Mouse (Mus musculus) layer of hippocampus, adult 2 months (tissue): ENCODE measurements around the gene Ccdc73. TPM values are rescaled to one million over a fixed set of nuclear protein-coding genes. Genes with fewer than 3 reads are reported as not detected.
"Not testable (repeated sequence)": the region's sequence is repeated elsewhere in the genome, so short reads cannot be mapped to it uniquely, and the experiment has no call there.

Experiments
- DNase-seq, 2 experiments: peaks; one replicate each; pipeline ENCODE4 v3.0.0; 2022; ENCODE audit warnings: low spot score in 2 of 2
- H3K27ac ChIP-seq: fragments of 200-600 bp; 2 replicates; pipeline ENCODE4 v1.8.1; 2022
- H3K4me3 ChIP-seq: fragments of 200-600 bp; 2 replicates; pipeline ENCODE4 v1.8.1; 2022; ENCODE audit warnings: mild to moderate bottlenecking
- CTCF ChIP-seq: fragments of 200-600 bp; conservative IDR thresholded peaks from 2 replicates; pipeline ENCODE4 v1.8.1; 2022; ENCODE audit warnings: antibody characterized with exemption, mild to moderate bottlenecking, moderate library complexity
- total RNA-seq, 2 experiments: library from RNA; stranded (reverse); gene quantifications; 2 replicates each; pipeline ENCODE4 v1.2.3; 2021

The Ccdc73 gene
- total RNA-seq, 2 experiments from 2014 or later: 1.2 TPM; not detected in 1

DNA sequence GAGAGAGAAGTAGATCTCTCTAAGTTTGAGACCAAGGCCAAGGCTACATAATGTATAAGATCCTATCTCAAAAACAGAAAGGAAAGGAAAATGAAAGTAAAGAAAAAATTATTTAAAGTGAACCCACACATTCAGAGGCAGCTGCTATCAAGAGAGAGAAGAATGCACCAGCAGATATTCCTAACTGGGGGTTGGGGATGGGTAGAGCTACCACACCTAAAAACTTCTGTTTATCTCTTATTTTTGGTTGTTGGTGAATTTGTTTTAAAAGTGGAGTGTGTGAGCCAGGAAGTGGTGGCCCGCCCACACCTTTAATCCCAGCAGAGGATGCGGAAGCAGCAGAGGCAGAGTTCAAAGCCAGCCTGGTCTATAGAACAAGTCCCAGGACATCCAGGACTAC lies 154.2 kb downstream of the Ccdc73 start:
- no peak for DNase-seq
- Histone ChIP-seq H3K27ac (no peak overlapping the region), H3K4me3 (no peak overlapping the region)
- TF ChIP-seq CTCF: no peak

DNA sequence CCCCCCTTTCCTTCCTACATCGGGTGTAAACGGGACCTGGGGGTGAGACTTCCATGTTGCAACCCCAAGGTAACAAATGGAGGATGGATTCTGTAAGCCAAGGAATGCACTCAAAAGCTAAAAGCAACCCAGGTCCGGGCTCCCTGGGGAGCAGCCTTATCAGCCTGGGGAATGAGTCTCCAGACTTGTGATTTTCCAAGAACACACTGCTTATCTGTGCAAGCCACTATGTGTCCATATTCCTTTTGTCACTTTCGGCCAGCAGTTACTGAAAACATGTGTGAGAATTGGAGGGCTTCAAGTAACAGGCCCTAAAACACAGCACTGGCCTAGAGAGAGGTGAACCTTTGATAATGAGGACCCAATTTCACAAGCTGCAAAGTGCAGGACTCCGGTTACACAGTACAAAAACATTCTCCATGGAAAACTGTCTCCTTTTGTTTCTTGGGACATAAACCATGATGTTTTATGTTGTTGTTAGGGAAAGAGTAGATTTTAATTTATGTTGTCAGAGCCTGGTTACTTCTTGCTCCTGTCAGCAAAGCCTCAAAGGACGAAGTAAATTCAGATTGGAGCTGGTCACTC lies 155.5 kb downstream of the Ccdc73 start:
- Histone ChIP-seq H3K27ac (no peak overlapping the region), H3K4me3 (no peak overlapping the region)
- no peak for DNase-seq
- no peak for TF ChIP-seq CTCF

DNA sequence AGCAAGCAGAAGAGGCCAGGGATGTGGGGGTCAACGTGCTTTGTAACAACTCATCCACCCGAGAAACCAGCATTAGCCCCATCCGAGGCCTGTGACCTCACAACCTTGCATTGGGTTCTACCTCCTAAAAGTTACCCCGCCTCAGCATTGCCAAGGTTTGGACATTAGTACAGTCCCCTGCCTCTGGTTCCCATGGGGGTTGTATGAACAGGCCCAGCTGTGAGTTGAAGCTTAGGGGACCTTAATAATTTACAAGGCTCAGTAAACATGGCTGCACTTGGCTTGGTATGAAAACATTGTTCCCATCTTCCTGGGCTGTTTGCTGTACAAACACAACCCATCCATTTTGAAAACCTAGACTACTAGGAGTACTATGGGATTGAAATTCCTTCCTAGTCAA lies 156.2 kb downstream of the Ccdc73 start:
- DNase-seq: no peak
- Histone ChIP-seq H3K4me3 (no peak overlapping the region), H3K27ac (no peak overlapping the region)
- no peak for TF ChIP-seq CTCF

DNA sequence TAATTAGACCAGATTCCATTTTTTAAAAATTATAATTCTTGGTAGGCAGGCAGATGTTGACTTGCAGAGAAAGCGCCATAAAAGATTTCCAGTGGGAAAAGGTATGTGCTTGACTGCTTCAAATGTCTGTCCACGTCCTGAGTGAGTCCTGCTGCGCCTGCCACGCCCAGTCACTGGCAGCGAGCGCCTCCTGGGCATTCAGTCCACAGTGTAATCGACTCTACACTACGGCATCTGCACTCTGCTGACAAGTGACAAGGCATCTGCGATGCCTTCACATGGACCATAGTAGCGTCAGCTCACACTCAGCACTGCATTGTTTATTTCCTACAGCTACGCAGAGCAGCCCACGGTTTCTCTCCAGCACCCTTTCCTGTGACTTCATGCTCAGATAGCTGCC lies 158.0 kb downstream of the Ccdc73 start:
- DNase-seq: not testable (repeated sequence)

DNA sequence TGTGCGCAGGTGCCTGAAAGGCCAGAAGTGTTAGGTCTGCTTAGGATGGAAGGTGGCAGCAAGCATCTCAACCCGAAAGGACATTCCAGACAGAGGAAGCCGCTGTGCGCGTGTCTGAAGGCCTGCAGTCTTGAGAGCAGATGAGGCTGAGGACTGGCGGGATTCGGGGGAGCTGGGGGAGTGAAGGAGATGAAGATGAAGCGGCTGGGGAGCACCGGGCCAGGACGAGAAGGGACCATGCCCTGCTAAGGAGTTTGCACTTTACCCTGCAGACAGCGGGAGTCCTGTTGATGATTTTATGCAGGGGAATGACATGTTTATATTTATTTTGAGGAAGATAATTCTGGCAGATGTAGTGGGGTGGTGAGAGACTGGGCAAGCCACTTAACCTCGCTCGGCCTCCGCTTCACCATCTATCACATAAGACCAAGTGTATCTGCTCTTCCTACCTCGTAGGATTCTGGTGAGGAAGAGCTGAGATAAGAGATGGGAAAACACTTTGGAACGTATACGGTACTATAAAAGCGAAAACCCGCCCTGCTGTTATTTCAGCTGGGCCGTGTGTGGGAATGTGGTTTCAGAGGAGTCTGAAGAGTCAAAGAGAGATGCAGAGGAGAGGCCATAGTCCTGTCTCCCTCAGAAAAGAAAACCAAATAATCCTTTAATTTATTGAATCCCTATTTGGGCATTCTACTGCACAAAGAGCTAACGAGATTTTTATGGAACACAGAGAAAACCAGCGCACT lies 159.5 kb downstream of the Ccdc73 start:
- Histone ChIP-seq H3K4me3 (no peak overlapping the region), H3K27ac (no peak overlapping the region)
- TF ChIP-seq CTCF: no peak
- DNase-seq: no peak

More for the DNA sequence above, 158.0 kb downstream of the Ccdc73 start:
- not testable (repeated sequence) for H3K4me3 ChIP-seq, H3K27ac ChIP-seq

DNA sequence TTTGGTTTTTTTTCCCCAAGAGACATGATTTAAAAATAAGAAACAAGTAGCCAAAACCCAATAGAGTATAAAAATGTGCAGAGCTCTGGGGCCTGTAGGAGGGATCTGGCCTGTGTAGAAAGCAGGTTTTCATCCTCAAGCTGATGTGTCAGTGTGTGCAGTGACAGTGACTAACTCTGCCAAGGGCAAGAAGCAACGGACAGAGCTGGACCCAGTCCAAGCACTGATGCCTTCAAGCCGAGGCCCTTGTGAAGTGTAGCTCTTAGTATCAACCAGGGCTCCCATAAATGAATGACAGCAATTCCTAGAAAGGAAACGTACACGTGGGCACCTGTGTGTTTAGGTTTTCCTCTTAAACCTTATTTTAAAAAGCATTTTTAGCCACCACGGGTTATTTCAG lies 161.2 kb downstream of the Ccdc73 start:
- Histone ChIP-seq H3K4me3 (no peak overlapping the region), H3K27ac (no peak overlapping the region)
- DNase-seq: no peak
- no peak for TF ChIP-seq CTCF

DNA sequence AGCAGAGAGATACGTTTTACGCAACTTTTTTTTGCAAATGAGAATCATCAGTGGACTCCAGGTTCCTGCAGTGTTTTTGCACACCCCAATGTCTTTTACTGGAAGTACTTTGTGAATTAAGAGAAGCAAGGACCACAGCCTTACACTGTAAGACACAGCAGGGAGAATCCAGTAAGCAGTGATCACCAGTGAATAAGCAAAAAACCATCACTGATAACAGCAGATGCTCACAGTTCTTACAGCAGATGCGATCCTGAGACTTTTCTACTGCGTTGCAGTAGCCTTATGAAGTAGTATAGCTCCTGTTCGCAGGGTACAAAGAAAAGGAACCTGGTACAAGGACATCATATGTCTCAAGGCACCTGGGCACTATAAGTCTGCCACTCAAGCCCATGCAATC lies 162.9 kb downstream of the Ccdc73 start:
- no peak overlapping the region for H3K27ac ChIP-seq
- no peak overlapping the region for H3K4me3 ChIP-seq
- DNase-seq: no peak
- TF ChIP-seq CTCF: no peak

DNA sequence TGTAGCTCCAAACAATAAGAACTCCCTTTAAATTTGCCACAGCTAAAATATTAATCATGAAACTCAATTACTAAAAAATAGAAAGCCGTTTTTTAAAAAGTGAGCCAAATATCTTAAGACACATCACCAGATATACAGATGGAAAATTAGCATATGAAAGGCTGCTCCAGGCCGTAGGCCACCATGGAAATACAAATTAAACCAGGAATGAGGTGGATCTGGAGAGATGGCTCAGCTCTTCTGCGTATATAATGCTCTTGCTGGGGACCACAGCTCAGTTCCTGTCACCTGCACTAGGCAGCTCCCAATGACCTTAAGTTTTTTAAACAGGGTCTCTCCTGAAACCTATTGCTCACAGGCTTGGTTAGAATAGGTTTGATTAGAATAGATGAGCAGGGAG lies 166.5 kb downstream of the Ccdc73 start:
- H3K27ac ChIP-seq: no peak overlapping the region
- TF ChIP-seq CTCF: no peak
- H3K4me3 ChIP-seq: no peak overlapping the region
- DNase-seq: no peak

DNA sequence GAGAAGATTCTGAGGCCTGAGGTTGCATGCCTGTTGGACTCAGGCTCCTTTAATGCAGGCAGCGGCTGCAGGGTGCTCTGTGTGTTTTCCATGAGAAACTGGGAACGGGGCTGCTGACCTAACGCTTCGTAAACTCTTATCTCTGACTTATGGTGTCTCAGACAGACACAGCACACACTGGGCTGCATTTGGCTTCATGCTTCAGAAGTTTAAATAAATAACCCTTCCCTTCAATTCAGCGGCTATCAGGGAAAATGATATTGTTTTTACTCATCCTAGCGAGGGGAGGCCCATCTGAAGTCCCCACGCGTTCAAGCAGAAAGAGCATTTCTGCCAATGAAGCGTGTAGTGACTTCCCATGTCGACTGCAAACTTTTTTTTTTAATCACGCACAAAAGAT lies 168.4 kb downstream of the Ccdc73 start:
- Histone ChIP-seq H3K27ac (no peak overlapping the region), H3K4me3 (no peak overlapping the region)
- DNase-seq: no peak
- no peak for TF ChIP-seq CTCF

DNA sequence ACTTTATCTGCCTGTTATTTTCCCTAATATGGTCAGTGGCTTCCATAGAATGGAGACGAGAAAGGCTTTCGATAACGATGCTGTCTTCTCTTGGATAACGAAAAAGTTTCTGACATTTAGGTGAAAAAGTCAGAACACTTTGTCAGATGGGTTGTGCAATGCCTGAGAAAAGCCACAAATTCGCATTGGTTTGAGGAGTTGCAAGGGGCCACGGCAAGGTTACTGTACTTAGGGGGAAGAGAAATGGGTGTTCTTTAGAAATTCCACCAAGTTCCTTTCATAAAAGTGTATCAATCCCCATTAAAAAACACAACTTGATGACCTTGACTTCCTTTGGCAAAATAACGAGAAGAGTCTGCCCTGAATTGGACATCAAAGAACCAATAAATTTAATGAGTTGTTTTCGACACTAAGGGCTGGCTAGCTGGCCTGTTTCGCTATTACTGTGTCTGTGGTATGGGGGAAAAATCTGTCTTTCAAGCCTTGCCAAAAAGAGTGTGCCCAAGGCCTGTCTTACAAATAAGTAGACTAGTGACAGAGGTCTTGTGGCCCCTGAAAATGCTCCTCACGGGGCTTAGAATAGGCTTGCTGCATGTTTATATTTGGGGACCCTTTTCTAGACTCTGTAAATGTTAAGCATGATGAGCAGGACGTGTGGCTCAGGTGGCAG lies 168.9 kb downstream of the Ccdc73 start:
- DNase-seq: no peak
- no peak for TF ChIP-seq CTCF
- Histone ChIP-seq H3K27ac (no peak overlapping the region), H3K4me3 (no peak overlapping the region)

DNA sequence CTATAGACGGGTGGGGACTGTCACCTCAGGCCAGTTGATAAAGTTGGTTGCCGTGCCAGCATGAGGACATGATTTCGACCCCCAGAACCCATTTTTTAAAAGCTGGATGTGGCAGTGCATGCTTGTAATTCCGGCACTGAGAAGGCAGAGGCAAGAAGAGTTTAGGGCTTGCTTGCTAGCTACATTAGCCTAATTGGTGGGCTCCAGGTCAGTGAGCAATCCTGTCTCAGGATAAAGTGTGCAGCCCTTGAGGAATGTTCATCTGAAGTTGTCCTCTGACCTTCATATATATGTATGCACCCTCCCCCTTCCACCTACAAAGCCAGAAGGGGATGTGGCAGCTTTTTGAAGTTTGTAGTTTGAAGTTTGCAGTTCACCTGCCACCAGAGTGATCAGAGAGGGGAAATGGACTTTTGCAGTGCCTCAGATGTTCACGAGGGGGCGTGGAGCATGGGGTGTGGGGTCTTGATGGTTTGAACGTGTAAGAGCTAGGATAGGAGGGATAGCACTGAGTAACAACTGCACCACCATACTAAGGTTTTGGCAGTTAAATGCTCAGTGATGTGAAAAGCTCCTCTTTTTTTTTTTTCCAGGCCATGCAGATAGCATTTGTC lies 170.5 kb downstream of the Ccdc73 start:
- Histone ChIP-seq H3K4me3 (no peak overlapping the region), H3K27ac (no peak overlapping the region)
- DNase-seq: no peak
- TF ChIP-seq CTCF: no peak

DNA sequence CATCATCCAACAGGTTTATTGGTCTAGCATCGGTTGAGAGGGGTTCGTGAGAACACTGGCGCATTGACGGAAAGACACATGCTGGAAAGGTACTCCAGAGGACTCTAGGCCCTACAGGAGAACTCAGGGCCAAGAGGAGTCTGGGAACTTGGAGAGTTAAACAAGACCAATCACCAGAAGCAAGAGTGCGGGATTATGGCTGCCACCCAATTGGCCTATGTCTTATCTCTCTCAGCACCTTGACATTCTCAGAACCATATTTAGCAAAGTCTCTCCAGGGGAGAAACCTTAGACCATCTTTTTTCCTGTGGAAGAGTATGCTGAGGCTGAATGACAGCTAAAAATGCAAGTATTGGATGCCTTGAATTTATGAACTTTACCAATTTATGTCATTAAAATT lies 171.3 kb downstream of the Ccdc73 start:
- Histone ChIP-seq H3K4me3 (no peak overlapping the region), H3K27ac (no peak overlapping the region)
- DNase-seq: no peak
- TF ChIP-seq CTCF: no peak

DNA sequence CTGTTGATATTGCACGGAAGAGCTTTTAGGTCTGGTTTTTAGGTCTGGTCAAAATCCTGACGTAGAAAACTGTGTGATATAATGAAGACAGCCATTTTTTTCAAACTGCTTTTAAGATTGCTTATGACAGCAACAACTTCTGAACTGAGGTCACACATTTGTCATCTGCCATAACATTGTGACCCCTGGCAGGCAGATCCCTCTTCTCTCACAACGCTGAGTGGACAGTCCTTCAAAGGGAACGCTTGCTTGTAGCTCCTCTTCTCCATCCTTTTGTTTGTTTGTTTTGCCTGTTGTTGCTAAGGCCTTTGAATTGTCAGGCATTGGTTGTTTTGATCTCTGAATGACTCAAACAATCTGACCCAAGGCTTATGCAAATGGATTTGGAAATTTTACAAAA lies 173.3 kb downstream of the Ccdc73 start:
- no peak for DNase-seq
- no peak overlapping the region for H3K4me3 ChIP-seq
- H3K27ac ChIP-seq: no peak overlapping the region
- TF ChIP-seq CTCF: no peak

DNA sequence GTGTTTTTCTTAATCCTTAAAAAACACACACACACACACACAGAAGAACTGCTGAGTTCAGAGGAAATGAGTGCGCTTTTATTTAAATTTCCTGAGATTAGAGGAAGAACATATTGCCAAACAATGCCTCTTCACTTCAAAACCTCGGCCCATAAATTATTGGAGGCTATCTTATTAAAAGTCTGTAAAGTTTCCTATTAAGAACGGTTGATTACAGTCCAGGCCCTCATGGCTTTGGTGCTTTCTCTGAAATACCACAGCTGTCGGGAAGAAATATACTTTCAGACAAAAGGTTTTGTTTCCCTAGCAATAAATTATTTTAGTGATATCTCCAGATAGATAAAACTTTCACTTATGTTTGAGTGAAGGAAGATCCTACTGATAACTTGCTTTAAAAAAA lies 175.5 kb downstream of the Ccdc73 start:
- TF ChIP-seq CTCF: no peak
- no peak for DNase-seq
- Histone ChIP-seq H3K27ac (no peak overlapping the region), H3K4me3 (no peak overlapping the region)
